Mouse (Mus musculus): ENCODE results near the gene Dclk1. TPM values are rescaled to one million over a fixed set of nuclear protein-coding genes. Genes with fewer than 3 reads are reported as not detected.
"Not testable (repeated sequence)": the region's sequence is repeated elsewhere in the genome, so short reads cannot be mapped to it uniquely, and the experiment has no call there.

Gene Dclk1
- 70.4 TPM for polyA plus RNA-seq (2012; fragmentation: generic; extraction: Trizol)

DNA sequence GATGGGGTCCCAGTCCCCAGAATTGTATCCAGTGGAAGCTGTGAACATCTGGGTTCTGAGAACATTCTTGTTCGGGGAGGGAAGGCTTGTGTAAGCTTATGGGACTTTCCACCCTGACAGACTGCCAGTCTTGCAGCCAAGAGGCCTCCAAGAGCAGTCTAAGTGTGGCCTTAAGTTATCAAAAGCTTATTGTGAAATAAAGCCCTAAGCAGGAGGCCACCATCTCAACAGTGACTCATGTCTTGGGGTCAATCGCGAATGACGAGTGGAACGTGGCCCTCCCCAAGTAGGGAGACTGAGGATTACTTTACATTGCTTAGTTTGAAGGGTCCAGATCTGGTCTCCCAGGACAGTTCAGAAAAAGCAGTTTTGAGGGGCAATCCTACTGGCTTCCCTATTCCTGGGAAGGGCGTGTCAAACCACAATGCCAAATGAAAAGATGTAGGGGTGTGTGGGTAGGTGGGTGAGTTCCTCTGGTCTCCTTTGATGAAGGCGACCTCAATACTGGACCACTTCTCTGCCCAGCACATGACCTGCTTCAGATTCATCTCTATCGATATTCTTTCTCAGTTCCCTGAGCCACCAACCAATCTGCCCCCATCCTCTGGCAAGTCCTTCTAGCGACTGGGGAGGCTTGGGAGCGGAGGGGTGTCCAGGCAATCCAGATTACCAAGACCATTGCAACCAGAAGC is at the start of gene Dclk1:
TSS of gene Dclk1 (plus strand) at position 635 of the 692 bp plus-strand sequence.
- Histone ChIP-seq H3ac (ENCODE audit: control insufficient read depth, insufficient read length) (peak within 1 kb of the TSS; percentile 22), H3K36me3 (ENCODE audit: control insufficient read depth, insufficient read depth) (no peaks in the 10 kb centered on the region), H3K27me3 (ENCODE audit: control insufficient read depth, insufficient read depth, insufficient read length) (no peaks in the 10 kb centered on the region), H3K4me3 (peak within 1 kb of the TSS; percentile 70), H3K4me2 (ENCODE audit: low read depth) (peak within 1 kb of the TSS; percentile 73), H3K79me2 (ENCODE audit: control insufficient read depth, insufficient read depth) (peaks cover 30% of the 10 kb centered on the region)
- no peak for TF ChIP-seq POLR2A (IDR thresholded peaks at IDR 0.05; ENCODE audit: insufficient read length, low read depth)
- TF ChIP-seq USF1 (IDR thresholded peaks at IDR 0.05; ENCODE audit: low read depth), result peak; percentile 38

DNA sequence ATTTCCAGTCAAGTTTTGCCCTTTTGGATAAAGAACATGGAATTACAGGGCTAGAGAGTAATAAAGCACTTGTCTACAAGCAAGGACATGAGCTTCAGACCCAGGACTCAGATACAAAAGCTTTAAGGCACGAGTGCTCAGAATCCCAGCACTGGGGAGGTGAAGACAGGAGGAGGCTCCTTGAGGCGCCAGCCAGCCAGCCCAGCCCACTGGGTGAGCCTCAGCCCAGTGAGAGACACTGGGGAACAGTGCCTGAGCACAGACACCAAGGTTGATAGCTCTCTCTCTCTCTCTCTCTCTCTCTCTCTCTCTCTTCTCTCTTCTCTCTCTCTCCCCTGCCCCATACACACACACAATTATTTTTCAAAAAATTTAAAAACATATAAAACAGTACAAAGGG is 48.8 kb upstream of the Dclk1 start:
- no peaks in the 10 kb centered on the region for H3K79me2 ChIP-seq (ENCODE audit: control insufficient read depth, insufficient read depth)
- H3ac ChIP-seq (ENCODE audit: control insufficient read depth, insufficient read length), result no peak overlapping the region
- peak overlapping the region; percentile 39 for H3K4me2 ChIP-seq (ENCODE audit: low read depth)
- no peaks in the 10 kb centered on the region for H3K27me3 ChIP-seq (ENCODE audit: control insufficient read depth, insufficient read depth, insufficient read length)
- no peaks in the 10 kb centered on the region for H3K36me3 ChIP-seq (ENCODE audit: control insufficient read depth, insufficient read depth)
- H3K4me3 ChIP-seq, result no peak overlapping the region
- TF ChIP-seq MYOG (IDR thresholded peaks at IDR 0.05; ENCODE audit: control insufficient read depth in 1 of 3, insufficient read depth in 1 of 3, insufficient read length in 2 of 3, low read depth in 2 of 3), result peak in 1 of 3 experiments; percentile 12
- TF ChIP-seq CEBPB (IDR thresholded peaks at IDR 0.05; ENCODE audit: insufficient read depth, poor library complexity, severe bottlenecking), result no peak
- no peak for TF ChIP-seq USF1 (IDR thresholded peaks at IDR 0.05; ENCODE audit: low read depth)

GRCm38 (mm10) chr3:55194792-55195191 is 47.4 kb upstream of the Dclk1 start:
- Histone ChIP-seq H3K27me3 (ENCODE audit: control insufficient read depth, insufficient read depth, insufficient read length) (no peaks in the 10 kb centered on the region), H3ac (ENCODE audit: control insufficient read depth, insufficient read length) (no peak overlapping the region), H3K4me2 (ENCODE audit: low read depth) (no peak overlapping the region), H3K79me2 (ENCODE audit: control insufficient read depth, insufficient read depth) (no peaks in the 10 kb centered on the region), H3K4me3 (no peak overlapping the region), H3K36me3 (ENCODE audit: control insufficient read depth, insufficient read depth) (no peaks in the 10 kb centered on the region)
- TF ChIP-seq MAX (IDR thresholded peaks at IDR 0.05; ENCODE audit: low read depth) (no peak), MYOG (IDR thresholded peaks at IDR 0.05; ENCODE audit: control insufficient read depth in 1 of 3, insufficient read depth in 1 of 3, insufficient read length in 2 of 3, low read depth in 2 of 3) (no peak), E2F4 (IDR thresholded peaks at IDR 0.05; ENCODE audit: insufficient read depth) (no peak), TCF3 (IDR thresholded peaks at IDR 0.05; ENCODE audit: insufficient read length, low read depth) (no peak)

DNA sequence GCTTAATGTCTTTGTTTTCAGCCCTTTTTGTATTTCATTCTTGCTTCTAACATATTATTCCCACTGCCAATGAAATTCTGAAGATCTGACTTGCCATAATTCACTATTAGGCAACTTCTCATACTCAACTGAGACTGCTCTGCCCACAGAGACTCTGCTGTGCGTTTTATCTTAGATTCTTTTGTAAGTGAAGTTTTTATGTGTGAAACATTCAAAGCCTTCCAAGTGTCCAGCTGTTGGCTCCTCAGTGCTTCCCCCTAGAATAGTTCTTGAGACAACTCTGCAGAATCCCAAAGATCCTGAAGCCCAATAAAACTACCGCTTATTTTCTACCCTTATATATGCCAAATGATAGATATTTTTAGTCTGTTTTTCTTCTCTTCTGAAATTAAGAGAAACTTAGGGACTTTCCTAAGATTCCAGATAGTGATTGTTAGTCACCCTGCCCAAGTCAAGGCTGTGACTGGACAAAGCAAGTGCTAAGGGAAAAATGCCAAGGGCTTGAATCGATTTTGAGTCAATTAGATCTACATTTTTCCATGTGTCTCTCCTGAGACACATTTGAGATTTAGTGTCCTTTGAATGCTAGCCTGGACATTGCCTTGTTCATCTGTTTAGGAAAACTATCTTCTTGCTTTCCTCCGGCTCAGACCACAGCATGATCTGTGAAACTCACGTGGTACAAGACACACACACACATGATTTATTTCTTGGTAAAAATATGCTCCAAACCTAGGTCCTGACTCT is 46.4 kb upstream of the Dclk1 start:
- Histone ChIP-seq H3ac (ENCODE audit: control insufficient read depth, insufficient read length) (no peak overlapping the region), H3K4me3 (no peak overlapping the region), H3K4me2 (ENCODE audit: low read depth) (peak overlapping the region; percentile 25), H3K36me3 (ENCODE audit: control insufficient read depth, insufficient read depth) (no peaks in the 10 kb centered on the region), H3K79me2 (ENCODE audit: control insufficient read depth, insufficient read depth) (no peaks in the 10 kb centered on the region), H3K27me3 (ENCODE audit: control insufficient read depth, insufficient read depth, insufficient read length) (no peaks in the 10 kb centered on the region)
- TF ChIP-seq MAX (IDR thresholded peaks at IDR 0.05; ENCODE audit: low read depth) (no peak), CEBPB (IDR thresholded peaks at IDR 0.05; ENCODE audit: insufficient read depth, poor library complexity, severe bottlenecking) (0 out of 2 replicates have a peak, but pooled peaks have one; percentile 7), E2F4 (IDR thresholded peaks at IDR 0.05; ENCODE audit: insufficient read depth) (no peak)

DNA sequence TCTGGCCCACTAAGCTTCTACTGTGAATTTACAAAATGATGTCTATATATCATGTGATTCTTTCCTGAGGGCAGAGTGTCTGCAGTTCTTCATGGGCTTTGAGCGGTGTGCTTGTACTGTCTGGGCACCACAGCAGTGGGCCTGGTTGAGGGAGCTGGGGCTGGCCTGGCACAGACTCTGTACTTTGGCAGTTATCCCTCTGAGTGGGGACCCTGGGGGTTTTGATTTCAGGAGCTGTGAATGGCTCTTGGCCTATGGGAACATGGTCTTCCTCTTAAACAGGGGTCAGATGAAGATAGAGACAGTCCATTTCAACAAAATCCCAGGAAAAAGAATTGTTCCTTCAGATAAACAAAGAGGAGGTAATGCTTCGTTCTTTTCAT is 45.8 kb upstream of the Dclk1 start:
- H3K79me2 ChIP-seq (ENCODE audit: control insufficient read depth, insufficient read depth), result no peaks in the 10 kb centered on the region
- H3K27me3 ChIP-seq (ENCODE audit: control insufficient read depth, insufficient read depth, insufficient read length), result no peaks in the 10 kb centered on the region
- no peak for TF ChIP-seq POLR2A (IDR thresholded peaks at IDR 0.05; ENCODE audit: insufficient read length, low read depth)
- TF ChIP-seq REST (IDR thresholded peaks at IDR 0.05; ENCODE audit: insufficient read depth, insufficient read length), result no peak
- no peak for TF ChIP-seq CEBPB (IDR thresholded peaks at IDR 0.05; ENCODE audit: insufficient read depth, poor library complexity, severe bottlenecking)
- H3K4me2 ChIP-seq (ENCODE audit: low read depth), result peak overlapping the region; percentile 25
- H3K4me3 ChIP-seq, result no peak overlapping the region
- H3ac ChIP-seq (ENCODE audit: control insufficient read depth, insufficient read length), result no peak overlapping the region
- no peaks in the 10 kb centered on the region for H3K36me3 ChIP-seq (ENCODE audit: control insufficient read depth, insufficient read depth)

- H3ac ChIP-seq (ENCODE audit: control insufficient read depth, insufficient read length); H3K79me2 ChIP-seq (ENCODE audit: control insufficient read depth, insufficient read depth); H3K4me2 ChIP-seq (ENCODE audit: low read depth); H3K27me3 ChIP-seq (ENCODE audit: control insufficient read depth, insufficient read depth, insufficient read length); H3K36me3 ChIP-seq (ENCODE audit: control insufficient read depth, insufficient read depth); H3K4me3 ChIP-seq: not testable (repeated sequence)
Measured at GRCm38 (mm10) chr3:55203621-55204020, 38.5 kb upstream of the Dclk1 start.

GRCm38 (mm10) chr3:55206413-55206812 is 35.8 kb upstream of the Dclk1 start:
- no peak overlapping the region for H3ac ChIP-seq (ENCODE audit: control insufficient read depth, insufficient read length)
- H3K36me3 ChIP-seq (ENCODE audit: control insufficient read depth, insufficient read depth), result no peaks in the 10 kb centered on the region
- no peak overlapping the region for H3K4me2 ChIP-seq (ENCODE audit: low read depth)
- TF ChIP-seq TCF12 (IDR thresholded peaks at IDR 0.05; ENCODE audit: insufficient read depth, poor library complexity, severe bottlenecking), result no peak
- TF ChIP-seq USF1 (IDR thresholded peaks at IDR 0.05; ENCODE audit: low read depth), result no peak
- no peak for TF ChIP-seq POLR2AphosphoS2 (IDR thresholded peaks at IDR 0.05; ENCODE audit: insufficient read length, low read depth)
- TF ChIP-seq MYOD1 (IDR thresholded peaks at IDR 0.05; ENCODE audit: control insufficient read depth in 1 of 3, insufficient read length in 2 of 3, low read depth in 2 of 3), result no peak
- no peaks in the 10 kb centered on the region for H3K79me2 ChIP-seq (ENCODE audit: control insufficient read depth, insufficient read depth)
- no peak overlapping the region for H3K4me3 ChIP-seq
- no peaks in the 10 kb centered on the region for H3K27me3 ChIP-seq (ENCODE audit: control insufficient read depth, insufficient read depth, insufficient read length)

All from myocyte (in vitro differentiated cells).